Mouse (Mus musculus): ENCODE measurements around the gene Susd1. TPM values are rescaled to one million over a fixed set of nuclear protein-coding genes. Genes with fewer than 3 reads are reported as not detected.

Gene Susd1
- total and polyA plus RNA-seq, 3 experiments, result 49.0 to 180 (median 67.6) TPM

DNA sequence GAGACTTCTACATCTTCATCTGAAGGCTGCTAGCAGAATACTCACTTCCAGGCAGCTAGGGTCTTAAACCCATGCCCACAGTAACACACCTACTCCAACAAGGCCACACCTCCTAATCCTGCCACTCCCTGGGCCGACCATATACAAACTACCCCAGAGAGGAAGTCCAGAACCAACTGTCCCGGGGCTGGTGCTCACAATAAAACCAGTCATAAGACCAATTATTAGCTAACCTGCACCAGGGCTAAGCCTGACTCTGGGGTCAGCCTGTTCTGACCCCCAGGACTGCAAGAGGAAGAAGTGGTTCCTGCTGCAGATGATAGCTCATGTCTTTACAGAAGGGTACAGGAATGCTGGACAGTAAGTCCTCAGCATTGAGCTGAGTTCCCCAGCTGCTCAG lies 17.0 kb upstream of the Susd1 start (continued):
- TF ChIP-seq USF1 (IDR thresholded peaks at IDR 0.05; ENCODE audit: low read depth, low read length), result no peak
- TF ChIP-seq RAD21 (IDR thresholded peaks at IDR 0.05; ENCODE audit: low read depth, low read length), result no peak
- TF ChIP-seq GABPA (IDR thresholded peaks at IDR 0.05; ENCODE audit: low read depth, low read length), result no peak

DNA sequence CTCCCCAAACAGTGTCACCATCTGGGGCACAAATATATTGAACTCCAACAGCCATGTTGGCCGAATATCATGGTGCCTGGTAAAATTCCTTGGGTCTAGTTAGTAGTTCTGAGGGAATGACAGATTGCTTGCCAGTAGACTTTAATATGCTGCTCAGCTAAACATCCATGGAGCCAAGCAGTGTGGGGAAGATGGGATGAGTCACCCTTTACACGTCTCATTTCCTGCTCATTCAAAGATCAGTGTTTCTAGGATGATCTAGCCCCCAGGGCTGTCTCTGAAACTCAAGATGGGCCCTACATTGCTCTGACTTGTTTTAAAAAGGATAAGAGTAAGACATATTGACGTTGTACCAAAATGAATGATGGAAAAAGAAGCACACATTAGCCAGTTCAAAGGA lies 15.6 kb upstream of the Susd1 start:
- H3K4me1 ChIP-seq (ENCODE audit: control insufficient read depth in 1 of 2, insufficient read depth in 2 of 2, low read length in 2 of 2), result peaks cover 26 to 42% of the 10 kb centered on the region in 2 experiments
- H3K79me2 ChIP-seq (ENCODE audit: control insufficient read depth, insufficient read depth, low read length, poor library complexity), result no peaks in the 10 kb centered on the region; the same call in 1 of the 2 replicates
- TF ChIP-seq MEF2A (IDR thresholded peaks at IDR 0.05; ENCODE audit: extremely low read depth, insufficient replicate concordance, low read depth, low read length, poor library complexity, severe bottlenecking) (no peak), HCFC1 (IDR thresholded peaks at IDR 0.05; ENCODE audit: low read depth, low read length) (no peak), GATA1 (IDR thresholded peaks at IDR 0.05; ENCODE audit: low read depth, low read length) (no peak), CHD2 (IDR thresholded peaks at IDR 0.05; ENCODE audit: low read length) (no peak), ZKSCAN1 (IDR thresholded peaks at IDR 0.05; ENCODE audit: low read depth, low read length) (no peak), MAZ (IDR thresholded peaks at IDR 0.05; ENCODE audit: low read depth, low read length) (no peak), POLR2AphosphoS2 (IDR thresholded peaks at IDR 0.05; ENCODE audit: low read length) (no peak), ZNF384 (IDR thresholded peaks at IDR 0.05; ENCODE audit: low read depth, low read length) (no peak), ZC3H11A (IDR thresholded peaks at IDR 0.05; ENCODE audit: low read depth, low read length) (no peak), TBP (IDR thresholded peaks at IDR 0.05; ENCODE audit: low read depth, low read length) (no peak)
- peaks cover 0 to 35% of the 10 kb centered on the region in 2 experiments; a peak in 2 of 4 replicates for H3K36me3 ChIP-seq (ENCODE audit: control insufficient read depth in 1 of 2, insufficient read depth in 2 of 2, low read length in 2 of 2)
- H3K9ac ChIP-seq (ENCODE audit: control insufficient read depth, low read depth, low read length, poor library complexity, severe bottlenecking), result no peak overlapping the region
- no peak overlapping the region for H3K27ac ChIP-seq (ENCODE audit: control insufficient read depth, low read depth, low read length)
- DNase-seq (ENCODE audit: low read depth, low spot score), result no peak
- no peaks in the 10 kb centered on the region for H3K9me3 ChIP-seq (replicated peaks; ENCODE audit: insufficient read depth, low read length)
- no peaks in the 10 kb centered on the region for H3K27me3 ChIP-seq (ENCODE audit: control insufficient read depth in 1 of 2, insufficient read depth in 2 of 2, low read length in 2 of 2)
- no peak overlapping the region for H3K4me3 ChIP-seq (ENCODE audit: control insufficient read depth in 1 of 2, insufficient read depth in 1 of 2, low read depth in 2 of 2, low read length in 2 of 2)

DNA sequence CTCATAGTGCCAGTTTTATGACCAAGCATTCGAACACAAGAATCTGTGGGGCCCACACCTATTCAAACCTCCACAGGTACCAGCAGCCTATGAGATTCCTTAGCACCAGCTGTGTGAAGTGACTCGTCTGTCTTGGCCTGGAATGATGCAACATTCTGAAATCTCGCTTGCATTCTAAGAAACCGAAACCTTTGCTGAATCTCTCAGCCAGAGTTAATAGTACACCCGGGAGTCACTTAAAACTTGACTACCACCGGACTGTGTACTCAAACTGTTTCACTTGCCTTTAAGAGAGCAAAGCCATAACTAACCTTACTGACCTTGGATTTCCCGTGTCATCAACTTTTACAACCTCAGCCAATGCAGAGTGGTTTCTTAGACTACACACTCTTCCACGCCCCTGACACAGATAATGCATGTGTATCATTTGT lies 14.1 kb upstream of the Susd1 start:
- Histone ChIP-seq H3K9ac (ENCODE audit: control insufficient read depth, low read depth, low read length, poor library complexity, severe bottlenecking) (peak overlapping the region; percentile 65), H3K9me3 (replicated peaks; ENCODE audit: insufficient read depth, low read length) (no peaks in the 10 kb centered on the region), H3K79me2 (ENCODE audit: control insufficient read depth, insufficient read depth, low read length, poor library complexity) (no peaks in the 10 kb centered on the region; the same call in 1 of the 2 replicates), H3K4me1 (ENCODE audit: control insufficient read depth in 1 of 2, insufficient read depth in 2 of 2, low read length in 2 of 2) (peaks cover 26 to 39% of the 10 kb centered on the region in 2 experiments), H3K4me3 (ENCODE audit: control insufficient read depth in 1 of 2, insufficient read depth in 1 of 2, low read depth in 2 of 2, low read length in 2 of 2) (peak overlapping the region; percentile 37 to 73), H3K27ac (ENCODE audit: control insufficient read depth, low read depth, low read length) (peak overlapping the region; percentile 92), H3K27me3 (ENCODE audit: control insufficient read depth in 1 of 2, insufficient read depth in 2 of 2, low read length in 2 of 2) (no peaks in the 10 kb centered on the region), H3K36me3 (ENCODE audit: control insufficient read depth in 1 of 2, insufficient read depth in 2 of 2, low read length in 2 of 2) (peaks cover 0 to 33% of the 10 kb centered on the region in 2 experiments; a peak in 2 of 4 replicates)
- TF ChIP-seq HCFC1 (IDR thresholded peaks at IDR 0.05; ENCODE audit: low read depth, low read length) (0 out of 2 replicates have a peak, but pooled peaks have one; percentile 23), GATA1 (IDR thresholded peaks at IDR 0.05; ENCODE audit: low read depth, low read length) (0 out of 2 replicates have a peak, but pooled peaks have one; percentile 12), SIN3A (IDR thresholded peaks at IDR 0.05; ENCODE audit: low read length) (0 out of 2 replicates have a peak, but pooled peaks have one; percentile 30), TBP (IDR thresholded peaks at IDR 0.05; ENCODE audit: low read depth, low read length) (peak; percentile 44; the same call in 1 of the 2 replicates), ZC3H11A (IDR thresholded peaks at IDR 0.05; ENCODE audit: low read depth, low read length) (no peak), USF1 (IDR thresholded peaks at IDR 0.05; ENCODE audit: low read depth, low read length) (no peak), MXI1 (IDR thresholded peaks at IDR 0.05; ENCODE audit: low read depth, low read length) (peak; percentile 71; the same call in 1 of the 2 replicates), ETS1 (IDR thresholded peaks at IDR 0.05; ENCODE audit: low read depth, low read length) (peak; percentile 82), EP300 (IDR thresholded peaks at IDR 0.05; ENCODE audit: low read depth in 1 of 2, low read length in 2 of 2) (peak; percentile 27 to 56; a peak in 1 of 4 replicates), NELFE (IDR thresholded peaks at IDR 0.05; ENCODE audit: low read depth, low read length) (peak; percentile 48; the same call in 1 of the 2 replicates), MAFK (IDR thresholded peaks at IDR 0.05; ENCODE audit: borderline replicate concordance, low read depth, low read length) (no peak; the same call in 1 of the 2 replicates), SMC3 (IDR thresholded peaks at IDR 0.05; ENCODE audit: low read depth, low read length) (no peak), MAX (IDR thresholded peaks at IDR 0.05; ENCODE audit: low read length) (peak; percentile 58), ZMIZ1 (IDR thresholded peaks at IDR 0.05; ENCODE audit: low read depth, low read length) (no peak)
- peak; percentile 90 for DNase-seq (ENCODE audit: low read depth, low spot score)

Measured in MEL (cell line).